Mouse (Mus musculus) duodenum, adult 2 months (tissue): ENCODE data around the gene Lman2. TPM values are rescaled to one million over a fixed set of nuclear protein-coding genes. Genes with fewer than 3 reads are reported as not detected.

Source experiments
- polyA plus RNA-seq: library from polyadenylated mRNA; depleted of rRNA; stranded (reverse); fragments of >200 nt; gene quantifications from 2 replicates; pipeline ENCODE4 v1.2.3, GENCODE M21; 2012; ENCODE audit warnings: low replicate concordance; rRNA removed

Gene Lman2
- 79.1 and 91.4 TPM in 2 replicates for polyA plus RNA-seq

DNA sequence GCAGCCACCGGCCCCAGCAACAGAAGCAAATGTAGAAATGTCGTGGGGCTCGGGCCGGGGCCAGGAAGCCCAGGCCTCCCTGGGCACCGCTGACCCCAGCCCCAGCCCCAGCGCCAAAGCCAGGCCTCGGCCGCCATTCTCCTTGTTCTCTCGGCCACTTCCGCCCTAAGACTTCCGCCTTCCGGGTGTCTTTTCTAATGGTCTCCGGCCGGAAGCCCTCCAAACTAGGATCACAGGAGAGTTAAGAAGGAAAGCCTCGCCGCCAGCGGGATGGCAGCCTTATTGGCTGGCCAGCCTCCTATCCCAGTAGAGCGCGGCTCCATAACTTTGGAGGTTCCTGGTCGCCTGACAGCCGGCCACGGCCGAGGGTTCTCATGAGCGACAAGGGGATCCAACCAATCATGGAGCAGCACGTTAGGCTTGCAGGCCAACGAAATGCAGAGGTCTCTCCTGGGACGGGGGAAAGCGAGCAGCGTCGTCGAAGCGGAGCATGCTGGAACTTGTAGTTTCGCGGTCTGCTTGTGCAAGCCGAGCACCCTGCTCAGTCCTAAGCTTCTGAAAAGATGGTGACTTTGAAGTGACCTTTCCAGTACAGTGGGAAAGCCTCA lies at the start of gene Lman2:
Gene Lman2 (minus strand): TSS at position 331 of the 608 bp plus-strand sequence.

DNA sequence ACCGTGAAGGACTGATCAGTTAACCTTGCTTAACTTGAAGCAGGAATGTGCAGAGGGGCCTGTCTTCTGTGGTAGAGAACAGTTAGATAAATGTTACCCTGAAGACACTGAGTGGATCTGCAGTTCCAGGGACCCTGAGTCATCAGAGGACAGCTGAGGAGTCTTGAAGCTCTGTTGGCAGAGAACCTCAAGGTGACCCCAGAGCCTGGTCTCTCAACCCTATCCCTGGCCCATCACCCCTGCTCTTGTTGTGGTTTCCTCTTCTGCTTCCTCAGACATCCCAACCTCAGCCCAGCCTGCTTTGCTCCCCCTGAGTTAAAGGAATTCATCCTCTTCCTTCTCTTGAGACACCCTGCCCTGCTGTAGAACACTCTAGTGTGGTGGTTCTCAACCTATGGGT lies 35.5 kb upstream of the Lman2 start, which contains the start of gene Slc34a1:
Gene Slc34a1 (plus strand): TSS at position 100 of the 400 bp plus-strand sequence.

DNA sequence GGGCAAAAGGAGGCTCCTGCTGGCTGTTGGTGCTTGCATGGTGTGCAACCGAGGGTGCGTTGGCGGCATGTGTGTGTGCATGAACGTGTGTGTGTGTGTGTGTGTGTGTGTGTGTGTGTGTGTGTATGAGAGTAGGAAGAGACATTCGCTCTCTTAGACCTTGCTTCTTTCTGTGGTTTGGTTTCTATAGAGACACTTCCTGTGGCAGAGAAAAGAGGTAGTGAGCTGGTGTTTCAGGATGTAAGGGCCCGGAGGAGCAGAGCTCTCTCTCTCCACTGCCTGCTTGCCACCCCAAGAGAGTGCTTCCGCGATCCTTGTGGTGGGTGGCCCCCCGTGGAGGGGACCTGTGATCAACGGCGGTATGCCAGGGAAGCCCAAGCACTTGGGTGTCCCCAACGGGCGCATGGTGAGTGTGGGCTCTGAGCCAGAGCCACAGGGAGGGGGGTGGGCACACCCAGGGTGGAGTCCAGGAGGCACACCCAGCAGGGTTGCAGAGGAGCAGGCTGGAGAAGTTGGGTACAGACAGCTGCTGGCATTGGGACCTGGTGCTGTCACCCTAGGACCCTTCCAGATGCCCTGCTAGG lies 7.0 kb upstream of the Lman2 start, which contains the start of gene Rgs14:
Gene Rgs14 (plus strand): TSS at position 202 of the 584 bp plus-strand sequence.

DNA sequence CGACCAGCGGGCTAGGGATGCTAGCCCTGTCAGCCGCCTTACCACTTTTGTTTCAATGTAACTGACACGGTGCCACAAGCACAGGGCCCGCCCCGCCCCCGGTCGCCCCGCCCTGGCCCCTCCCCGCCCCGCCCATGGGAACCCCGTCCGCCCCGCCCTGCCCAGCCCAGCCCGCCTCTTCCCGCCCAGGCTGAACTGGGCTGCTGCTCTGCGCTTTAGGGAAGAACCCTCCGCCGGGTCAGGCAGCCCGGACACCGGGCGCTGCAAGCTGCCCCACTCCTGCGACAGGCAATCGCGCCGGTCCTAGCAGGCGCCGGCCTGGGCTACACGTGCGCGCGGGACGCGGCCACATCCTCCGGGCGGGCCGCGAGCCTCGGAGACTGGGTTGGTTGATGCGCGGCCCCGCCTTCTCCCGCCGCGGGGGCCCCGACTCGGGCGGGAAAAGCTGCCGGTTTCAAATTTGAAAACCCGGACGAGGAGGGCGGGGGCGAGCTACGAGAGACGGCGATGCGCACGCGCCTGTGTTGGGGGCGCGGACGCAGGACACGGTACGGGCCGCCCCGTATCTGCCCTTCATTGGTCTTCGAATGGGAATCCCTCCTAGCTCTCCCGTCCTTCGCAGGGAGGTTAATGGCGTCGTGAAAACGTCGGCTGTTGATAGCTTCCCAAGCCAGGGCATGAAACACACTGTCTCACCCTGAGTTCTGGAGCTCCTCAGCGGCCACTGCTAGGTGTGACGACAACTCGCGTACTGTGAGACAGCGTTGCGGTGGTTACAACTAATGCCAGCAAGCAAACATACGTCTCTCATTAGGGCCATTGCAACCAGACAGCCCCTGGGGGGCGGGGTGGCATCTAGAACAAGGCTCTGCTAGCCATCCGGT lies 32.7 kb downstream of the Lman2 start, which contains the start of gene Mxd3:
Gene Mxd3 (minus strand): TSS at position 141 of the 884 bp plus-strand sequence.

DNA sequence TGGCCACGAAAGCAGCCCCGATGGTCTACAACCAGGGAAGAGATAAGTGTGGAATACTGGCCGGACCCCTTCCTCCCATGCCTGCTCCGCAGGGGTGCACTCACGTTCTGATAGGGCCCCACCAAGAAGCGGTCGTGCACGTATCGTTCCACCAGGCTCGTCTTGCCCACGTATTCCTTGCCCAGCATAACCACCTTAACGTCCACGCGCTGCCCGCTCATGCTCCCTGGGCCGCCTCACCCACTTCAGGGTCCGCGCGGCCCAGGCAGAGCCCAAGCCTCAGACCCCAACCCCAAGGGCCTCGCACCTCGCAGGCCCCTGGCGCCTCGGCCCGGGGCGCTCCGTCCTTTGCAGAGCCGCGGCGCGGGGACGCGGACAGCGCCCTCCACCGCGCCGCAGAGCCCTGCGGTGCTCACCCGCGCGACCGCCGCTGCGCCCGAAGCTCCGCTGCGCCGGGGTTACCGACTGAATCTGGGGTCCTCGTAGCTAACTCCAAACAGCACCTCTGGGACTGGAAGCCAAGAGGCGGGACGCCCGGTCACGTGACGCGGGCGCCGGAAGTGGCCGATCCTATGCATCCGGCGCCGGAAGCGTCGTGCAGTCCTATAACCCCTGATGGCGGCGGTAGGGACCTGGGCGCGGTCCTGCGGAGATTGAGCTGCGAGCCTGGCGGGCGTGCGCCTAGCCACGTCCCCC lies 41.0 kb downstream of the Lman2 start, which contains the start of gene Rab24:
Gene Rab24 (minus strand): TSS at position 513 of the 696 bp plus-strand sequence.

DNA sequence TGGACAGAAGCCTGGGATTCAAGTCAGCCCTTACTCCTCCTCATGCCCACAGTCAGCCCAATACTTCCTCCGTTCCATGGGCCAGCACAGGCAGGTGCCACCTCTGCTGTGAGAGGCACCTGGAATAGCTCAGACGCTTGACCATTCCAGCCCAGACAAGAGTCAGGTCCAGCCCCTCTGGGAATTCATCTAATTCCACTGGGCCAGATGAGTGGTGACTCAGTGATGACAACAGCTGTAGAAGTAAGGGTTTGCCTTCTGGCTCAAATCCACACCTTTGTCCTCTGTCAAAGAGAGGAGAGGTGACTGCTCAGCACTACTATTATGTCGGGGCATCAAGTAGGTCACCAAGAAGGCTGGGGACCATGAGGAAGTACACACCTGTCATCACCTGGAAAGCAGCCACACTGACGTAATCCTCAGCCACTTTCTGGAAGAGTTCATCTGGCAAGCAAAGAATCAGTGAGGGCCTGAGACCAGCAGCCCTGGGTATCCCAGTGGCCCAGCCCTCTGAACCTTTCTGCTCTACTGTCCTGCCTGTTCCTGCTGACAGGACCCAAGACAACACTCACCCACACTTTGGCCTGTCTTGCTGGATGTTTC lies 42.6 kb downstream of the Lman2 start, which contains the start of gene Prelid1:
Gene Prelid1 (plus strand): TSS at position 570 of the 603 bp plus-strand sequence.

Other genes starting within 250 kb of the Lman2 start
- gene Gm17617, start 229.2 kb downstream of the Lman2 start, polyA plus RNA-seq: not detected in 2 replicates
- 2.2 and 5.2 TPM in 2 replicates for gene Fgfr4, start 210.1 kb downstream of the Lman2 start, polyA plus RNA-seq
- 7.6 and 9.0 TPM in 2 replicates for gene Nsd1, start 153.0 kb downstream of the Lman2 start, polyA plus RNA-seq
- gene Prelid1, start 42.3 kb downstream of the Lman2 start, polyA plus RNA-seq: 816 and 1,080 TPM in 2 replicates
- gene Rab24, start 40.8 kb downstream of the Lman2 start, polyA plus RNA-seq: 50.4 and 109 TPM in 2 replicates
- gene Mxd3, start 33.0 kb downstream of the Lman2 start, polyA plus RNA-seq: 6.6 and 8.8 TPM in 2 replicates
- gene Rgs14, start 6.9 kb upstream of the Lman2 start, polyA plus RNA-seq: 5.0 and 14.5 TPM in 2 replicates
- 0.12 and 0.28 TPM in 2 replicates for gene Slc34a1, start 35.4 kb upstream of the Lman2 start, polyA plus RNA-seq
- not detected in 2 replicates for gene Pfn3, start 52.4 kb upstream of the Lman2 start, polyA plus RNA-seq
- 0.13 and 0.63 TPM in 2 replicates for gene F12, start 64.0 kb upstream of the Lman2 start, polyA plus RNA-seq
- 25.7 and 27.4 TPM in 2 replicates for gene Grk6, start 82.3 kb upstream of the Lman2 start, polyA plus RNA-seq
- gene Prr7, start 101.5 kb upstream of the Lman2 start, polyA plus RNA-seq: 5.1 and 13.9 TPM in 2 replicates
- gene Dbn1, start 125.3 kb upstream of the Lman2 start, polyA plus RNA-seq: 10.7 and 14.9 TPM in 2 replicates
- 54.3 and 103 TPM in 2 replicates for gene Pdlim7, start 150.9 kb upstream of the Lman2 start, polyA plus RNA-seq
- gene Dok3, start 166.5 kb upstream of the Lman2 start, polyA plus RNA-seq: 11.7 and 26.9 TPM in 2 replicates
- gene Ddx41, start 173.9 kb upstream of the Lman2 start, polyA plus RNA-seq: 36.9 and 37.2 TPM in 2 replicates
- 71.0 and 75.1 TPM in 2 replicates for gene Fam193b, start 208.3 kb upstream of the Lman2 start, polyA plus RNA-seq
- 19.5 and 29.4 TPM in 2 replicates for gene Tmed9, start 210.9 kb upstream of the Lman2 start, polyA plus RNA-seq
- 16.1 and 17.0 TPM in 2 replicates for gene B4galt7, start 237.1 kb upstream of the Lman2 start, polyA plus RNA-seq